Mouse (Mus musculus): ENCODE measurements around the gene Kirrel3. TPM values are rescaled to one million over a fixed set of nuclear protein-coding genes. Genes with fewer than 3 reads are reported as not detected.
A peak's percentile ranks its signal among the peaks of the same experiment; 100 is the strongest.

Kirrel3 gene
- polyA plus RNA-seq, 1 experiment from 2014 or later: 2.5 TPM

DNA sequence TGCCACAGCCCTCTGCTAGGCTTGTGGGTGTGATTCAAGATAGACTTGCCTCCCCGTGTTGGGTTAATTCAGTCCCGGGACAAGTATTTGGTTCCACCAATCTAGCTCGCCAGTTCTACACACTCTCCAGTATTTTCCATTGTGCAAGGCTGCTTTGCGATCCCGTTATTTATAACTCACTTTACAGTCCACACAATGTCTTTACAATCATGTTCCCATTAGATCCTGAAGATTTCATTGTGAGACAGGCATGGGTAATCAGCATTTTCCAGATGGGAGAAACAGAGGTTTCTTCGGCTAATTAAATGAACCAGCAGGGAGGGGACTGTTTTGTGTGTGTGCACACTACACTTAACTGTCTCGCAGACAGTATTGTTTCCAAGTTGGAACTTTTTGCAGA is 557.9 kb downstream of the Kirrel3 start:
- ATAC-seq (replicated peaks; ENCODE audit: insufficient number of reproducible peaks, low FRiP score, low TSS enrichment, low read depth): no peak
- Histone ChIP-seq H3K4me3 (ENCODE audit: low read depth, low read length) (no peak overlapping the region), H3K9me3 (replicated peaks; ENCODE audit: control insufficient read depth, low read length) (no peaks in the 10 kb centered on the region), H3K9ac (replicated peaks; ENCODE audit: low read length) (no peak overlapping the region), H3K27me3 (ENCODE audit: control insufficient read depth, insufficient read depth, low read length) (no peaks in the 10 kb centered on the region), H3K36me3 (replicated peaks; ENCODE audit: control insufficient read depth, insufficient read depth, low read depth, low read length) (peaks cover 2% of the 10 kb centered on the region; the same call in 1 of the 2 replicates), H3K4me2 (ENCODE audit: low read depth, low read length) (no peak overlapping the region), H3K27ac (replicated peaks; ENCODE audit: low read depth, low read length) (no peak overlapping the region), H3K4me1 (ENCODE audit: control insufficient read depth, insufficient read depth, low read length) (0 out of 2 replicates have a peak, but pooled peaks cover 3% of the 10 kb centered on the region)
- no peak for DNase-seq (ENCODE audit: low spot score)
- 65% methylated on average over 7 of the region's 7 CpGs for WGBS

DNA sequence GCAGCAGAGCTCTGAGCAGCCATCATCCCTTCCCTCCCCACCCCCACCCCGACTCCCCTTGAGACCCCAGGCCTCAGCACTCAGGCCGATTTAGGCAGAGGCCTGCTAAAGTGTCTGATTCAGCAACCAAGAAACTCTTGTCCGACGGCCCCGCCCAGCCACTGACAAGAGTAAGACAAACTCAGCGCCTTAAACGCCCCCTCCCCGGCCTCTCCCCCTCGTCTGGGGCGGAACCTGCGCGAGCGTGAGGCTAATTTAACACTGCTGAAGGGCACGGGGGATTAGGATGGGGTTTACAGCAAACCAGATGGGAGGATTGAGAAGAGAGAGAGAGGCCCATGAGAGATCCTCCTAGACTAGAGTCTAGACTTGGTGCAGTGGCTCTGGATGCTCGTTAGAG is 558.8 kb downstream of the Kirrel3 start:
- Histone ChIP-seq H3K4me2 (ENCODE audit: low read depth, low read length) (no peak overlapping the region), H3K36me3 (replicated peaks; ENCODE audit: control insufficient read depth, insufficient read depth, low read depth, low read length) (peaks cover 2% of the 10 kb centered on the region; the same call in 1 of the 2 replicates), H3K9me3 (replicated peaks; ENCODE audit: control insufficient read depth, low read length) (no peaks in the 10 kb centered on the region), H3K9ac (replicated peaks; ENCODE audit: low read length) (no peak overlapping the region; the same call in 1 of the 2 replicates), H3K4me1 (ENCODE audit: control insufficient read depth, insufficient read depth, low read length) (0 out of 2 replicates have a peak, but pooled peaks cover 3% of the 10 kb centered on the region), H3K27ac (replicated peaks; ENCODE audit: low read depth, low read length) (peak overlapping the region; percentile 5; the same call in 1 of the 2 replicates), H3K4me3 (ENCODE audit: low read depth, low read length) (no peak overlapping the region), H3K27me3 (ENCODE audit: control insufficient read depth, insufficient read depth, low read length) (no peaks in the 10 kb centered on the region)
- WGBS: 5% methylated on average over 15 of the region's 15 CpGs
- peak; percentile 75 for ATAC-seq (replicated peaks; ENCODE audit: insufficient number of reproducible peaks, low FRiP score, low TSS enrichment, low read depth)
- peak; percentile 83 for DNase-seq (ENCODE audit: low spot score)

DNA sequence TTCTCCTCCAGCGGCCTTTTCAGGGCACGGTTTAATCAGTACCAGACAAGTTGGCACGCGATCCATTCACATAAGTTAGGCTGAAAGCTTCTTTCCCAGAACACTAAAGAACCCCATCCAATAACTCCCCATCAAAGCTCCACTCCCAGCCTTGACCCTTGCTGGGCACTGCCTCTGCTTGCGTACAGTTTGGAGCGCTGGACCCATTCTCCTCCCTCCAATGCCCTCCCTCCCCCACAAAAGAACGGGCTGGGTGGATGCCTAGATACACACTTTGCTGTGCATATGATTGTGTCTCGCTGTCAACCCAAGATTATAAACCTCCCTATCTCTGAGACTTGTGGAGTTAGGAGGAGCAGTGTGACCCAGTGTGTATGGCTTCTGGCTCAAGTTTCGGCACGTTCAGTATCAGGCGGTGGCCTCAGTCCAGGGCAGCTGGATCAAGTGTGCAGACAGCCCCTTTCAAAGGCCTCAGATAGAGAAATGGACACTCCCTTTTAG is 559.4 kb downstream of the Kirrel3 start:
- Histone ChIP-seq H3K9ac (replicated peaks; ENCODE audit: low read length) (no peak overlapping the region), H3K27ac (replicated peaks; ENCODE audit: low read depth, low read length) (0 out of 2 replicates have a peak overlapping the region, but pooled peaks have one; percentile 5), H3K36me3 (replicated peaks; ENCODE audit: control insufficient read depth, insufficient read depth, low read depth, low read length) (peaks cover 2% of the 10 kb centered on the region; the same call in 1 of the 2 replicates), H3K4me2 (ENCODE audit: low read depth, low read length) (no peak overlapping the region), H3K9me3 (replicated peaks; ENCODE audit: control insufficient read depth, low read length) (no peaks in the 10 kb centered on the region), H3K4me1 (ENCODE audit: control insufficient read depth, insufficient read depth, low read length) (0 out of 2 replicates have a peak, but pooled peaks cover 3% of the 10 kb centered on the region), H3K4me3 (ENCODE audit: low read depth, low read length) (no peak overlapping the region), H3K27me3 (ENCODE audit: control insufficient read depth, insufficient read depth, low read length) (no peaks in the 10 kb centered on the region)
- WGBS: 54% methylated on average over 11 of the region's 11 CpGs
- ATAC-seq (replicated peaks; ENCODE audit: insufficient number of reproducible peaks, low FRiP score, low TSS enrichment, low read depth) (no peak), DNase-seq (ENCODE audit: low spot score) (peak; percentile 46)

- DNase-seq (ENCODE audit: low spot score): no peak
- 79% methylated on average over 2 of the region's 2 CpGs for WGBS
- no peak for ATAC-seq (replicated peaks; ENCODE audit: insufficient number of reproducible peaks, low FRiP score, low TSS enrichment, low read depth)
These were observed 560.1 kb downstream of the Kirrel3 start for GRCm38 (mm10) chr9:35045756-35046155.

GRCm38 (mm10) chr9:35048449-35048848 is 562.8 kb downstream of the Kirrel3 start:
- Histone ChIP-seq H3K27me3 (ENCODE audit: control insufficient read depth, insufficient read depth, low read length) (no peaks in the 10 kb centered on the region), H3K9me3 (replicated peaks; ENCODE audit: control insufficient read depth, low read length) (no peaks in the 10 kb centered on the region), H3K4me2 (ENCODE audit: low read depth, low read length) (no peak overlapping the region), H3K4me3 (ENCODE audit: low read depth, low read length) (no peak overlapping the region), H3K36me3 (replicated peaks; ENCODE audit: control insufficient read depth, insufficient read depth, low read depth, low read length) (peaks cover 2% of the 10 kb centered on the region; the same call in 1 of the 2 replicates), H3K9ac (replicated peaks; ENCODE audit: low read length) (no peak overlapping the region), H3K4me1 (ENCODE audit: control insufficient read depth, insufficient read depth, low read length) (0 out of 2 replicates have a peak, but pooled peaks cover 3% of the 10 kb centered on the region), H3K27ac (replicated peaks; ENCODE audit: low read depth, low read length) (no peak overlapping the region)
- 87% methylated on average over 6 of the region's 6 CpGs for WGBS
- no peak for ATAC-seq (replicated peaks; ENCODE audit: insufficient number of reproducible peaks, low FRiP score, low TSS enrichment, low read depth)
- DNase-seq (ENCODE audit: low spot score): no peak

More at GRCm38 (mm10) chr9:35045756-35046155, 560.1 kb downstream of the Kirrel3 start:
- 0 out of 2 replicates have a peak, but pooled peaks cover 3% of the 10 kb centered on the region for H3K4me1 ChIP-seq (ENCODE audit: control insufficient read depth, insufficient read depth, low read length)
- no peaks in the 10 kb centered on the region for H3K27me3 ChIP-seq (ENCODE audit: control insufficient read depth, insufficient read depth, low read length)
- no peak overlapping the region for H3K4me3 ChIP-seq (ENCODE audit: low read depth, low read length)
- no peak overlapping the region for H3K9ac ChIP-seq (replicated peaks; ENCODE audit: low read length)
- H3K27ac ChIP-seq (replicated peaks; ENCODE audit: low read depth, low read length): no peak overlapping the region
- no peaks in the 10 kb centered on the region for H3K9me3 ChIP-seq (replicated peaks; ENCODE audit: control insufficient read depth, low read length)
- no peak overlapping the region for H3K4me2 ChIP-seq (ENCODE audit: low read depth, low read length)
- H3K36me3 ChIP-seq (replicated peaks; ENCODE audit: control insufficient read depth, insufficient read depth, low read depth, low read length): peaks cover 2% of the 10 kb centered on the region; the same call in 1 of the 2 replicates

DNA sequence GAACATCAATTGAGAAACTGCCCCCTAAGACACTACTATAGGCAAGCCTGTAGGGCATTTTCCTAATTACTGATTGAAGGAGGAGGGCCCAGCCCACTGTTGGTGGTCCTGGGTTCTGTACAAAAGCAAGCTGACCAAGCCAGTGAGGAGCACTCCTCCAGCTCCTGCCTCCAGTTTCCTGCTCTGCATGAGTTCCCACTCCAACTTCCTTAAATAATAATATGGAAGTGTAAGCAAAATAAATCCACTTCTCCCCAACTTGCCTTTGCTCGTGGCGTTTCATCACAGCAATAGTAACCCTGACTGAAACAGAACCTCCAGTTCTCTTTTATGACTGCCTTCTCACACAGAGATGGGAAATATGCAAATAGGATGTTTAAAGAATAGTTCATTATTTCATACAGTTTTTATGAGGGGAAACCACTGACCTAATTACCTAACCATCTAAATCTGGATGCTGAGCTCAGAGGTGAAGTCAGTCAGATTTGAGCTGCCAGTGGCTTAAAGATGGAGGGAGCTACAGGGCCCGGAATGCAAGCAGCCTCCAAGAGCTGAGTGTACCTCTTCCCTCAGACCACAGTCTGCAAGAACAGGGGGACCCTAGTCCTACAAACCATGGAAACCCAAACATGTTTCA is 564.3 kb downstream of the Kirrel3 start:
- no peaks in the 10 kb centered on the region for H3K9me3 ChIP-seq (replicated peaks; ENCODE audit: control insufficient read depth, low read length)
- no peaks in the 10 kb centered on the region for H3K4me1 ChIP-seq (ENCODE audit: control insufficient read depth, insufficient read depth, low read length)
- peaks cover 2% of the 10 kb centered on the region; the same call in 1 of the 2 replicates for H3K36me3 ChIP-seq (replicated peaks; ENCODE audit: control insufficient read depth, insufficient read depth, low read depth, low read length)
- WGBS: 88% methylated on average over 3 of the region's 3 CpGs
- H3K4me3 ChIP-seq (ENCODE audit: low read depth, low read length): no peak overlapping the region
- H3K9ac ChIP-seq (replicated peaks; ENCODE audit: low read length): no peak overlapping the region
- DNase-seq (ENCODE audit: low spot score) (no peak), ATAC-seq (replicated peaks; ENCODE audit: insufficient number of reproducible peaks, low FRiP score, low TSS enrichment, low read depth) (no peak)
- no peaks in the 10 kb centered on the region for H3K27me3 ChIP-seq (ENCODE audit: control insufficient read depth, insufficient read depth, low read length)
- no peak overlapping the region for H3K4me2 ChIP-seq (ENCODE audit: low read depth, low read length)
- H3K27ac ChIP-seq (replicated peaks; ENCODE audit: low read depth, low read length): no peak overlapping the region

GRCm38 (mm10) chr9:35050701-35051454 is 565.2 kb downstream of the Kirrel3 start:
- no peak overlapping the region for H3K9ac ChIP-seq (replicated peaks; ENCODE audit: low read length)
- no peak overlapping the region for H3K4me3 ChIP-seq (ENCODE audit: low read depth, low read length)
- ATAC-seq (replicated peaks; ENCODE audit: insufficient number of reproducible peaks, low FRiP score, low TSS enrichment, low read depth): no peak
- H3K36me3 ChIP-seq (replicated peaks; ENCODE audit: control insufficient read depth, insufficient read depth, low read depth, low read length): peaks cover 2% of the 10 kb centered on the region; the same call in 1 of the 2 replicates
- H3K27me3 ChIP-seq (ENCODE audit: control insufficient read depth, insufficient read depth, low read length): no peaks in the 10 kb centered on the region
- H3K27ac ChIP-seq (replicated peaks; ENCODE audit: low read depth, low read length): no peak overlapping the region
- DNase-seq (ENCODE audit: low spot score): no peak
- no peaks in the 10 kb centered on the region for H3K9me3 ChIP-seq (replicated peaks; ENCODE audit: control insufficient read depth, low read length)
- H3K4me2 ChIP-seq (ENCODE audit: low read depth, low read length): no peak overlapping the region
- no peaks in the 10 kb centered on the region for H3K4me1 ChIP-seq (ENCODE audit: control insufficient read depth, insufficient read depth, low read length)
- WGBS: 90% methylated on average over 6 of the region's 6 CpGs
